Mouse (Mus musculus) right cerebral cortex, postnatal 36 days (tissue): ENCODE data around the gene Tiparp.
A peak's percentile ranks its signal among the peaks of the same experiment; 100 is the strongest.

Experiments
- DNase-seq, 2 experiments: peaks; one replicate each; pipeline ENCODE4 v3.0.0; 2022; ENCODE audit warnings: low spot score in 2 of 2, mixed read lengths in 1 of 2

The Tiparp gene

DNA sequence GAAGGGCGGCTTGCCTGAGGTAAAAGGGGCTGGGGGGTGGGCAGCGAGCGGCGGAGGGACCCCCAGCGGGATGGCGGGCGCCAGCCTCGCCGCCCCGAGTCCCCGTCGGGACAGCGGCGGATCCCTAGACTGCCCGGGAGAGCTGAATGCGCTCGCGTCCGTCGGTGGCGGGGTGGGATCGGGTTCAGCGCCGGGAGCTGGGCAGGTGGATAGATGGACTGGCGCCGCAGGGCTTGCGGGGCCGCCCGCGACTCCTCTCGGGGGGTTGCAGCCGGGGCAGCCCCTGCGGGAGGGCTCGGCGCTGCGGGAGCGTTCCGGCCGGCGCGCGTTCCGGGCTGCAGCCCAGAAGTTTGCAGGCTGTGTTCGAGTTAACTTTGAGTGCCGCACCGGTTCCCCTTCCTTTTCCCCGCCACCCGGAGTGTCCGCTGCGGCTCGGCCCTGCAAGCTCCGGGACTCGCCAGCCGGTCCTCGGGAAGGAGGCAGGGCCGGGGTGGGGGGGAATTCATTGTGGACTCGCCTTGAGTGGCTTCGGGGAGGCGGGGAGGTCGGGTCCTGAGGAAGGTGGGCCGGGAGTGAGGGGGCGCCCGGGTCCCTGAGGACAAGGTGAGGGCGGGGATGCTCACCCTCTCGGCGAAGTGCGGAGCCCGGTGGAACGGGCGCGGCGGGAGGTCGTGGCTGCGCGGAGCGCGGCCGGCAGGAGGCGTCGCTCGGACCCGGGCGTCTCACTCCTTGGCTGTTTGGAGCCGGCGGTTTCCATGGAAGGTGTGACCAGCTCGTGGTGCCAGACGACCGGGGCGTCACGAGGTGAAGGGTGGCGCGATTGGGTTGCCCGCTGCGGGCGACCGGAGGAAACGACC is 632 bp downstream of the Tiparp start:
- DNase-seq, result peak; percentile 35 to 37

DNA sequence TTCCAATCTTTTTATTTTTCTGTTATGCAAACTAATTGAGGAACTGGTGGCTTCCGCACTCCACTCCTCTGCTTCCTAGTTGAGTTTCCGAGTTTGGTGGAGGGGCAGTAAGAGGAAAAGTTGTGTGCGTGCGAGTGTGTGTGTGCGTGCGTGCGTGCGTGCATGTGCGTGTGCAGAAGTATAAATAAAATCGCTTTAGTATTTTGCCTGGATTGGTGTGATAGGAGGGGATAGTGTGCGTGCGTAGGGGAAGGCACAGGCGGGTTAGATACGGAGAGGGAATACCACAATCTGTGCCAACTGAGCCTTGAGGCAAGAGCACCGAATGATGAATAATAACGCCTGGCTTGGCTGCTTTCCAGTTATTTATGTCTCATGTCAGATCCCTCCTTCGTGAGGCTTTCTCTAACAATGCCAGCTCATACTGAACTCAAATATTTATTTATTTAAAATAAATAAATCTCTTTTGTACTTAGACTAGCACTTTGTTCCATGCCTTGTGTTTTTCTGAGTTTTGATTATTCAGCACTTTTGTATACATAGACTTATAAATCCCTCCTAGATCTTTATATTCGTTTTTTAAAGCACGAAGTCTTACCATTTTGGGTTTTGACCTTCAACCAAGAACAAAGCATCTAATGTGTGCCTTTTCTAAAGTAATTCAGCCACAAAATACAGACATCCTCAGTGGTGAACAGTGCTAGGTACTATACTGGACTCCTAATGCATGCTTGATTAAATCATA is 1.4 kb downstream of the Tiparp start:
- DNase-seq, result peak; percentile 12 to 15

DNA sequence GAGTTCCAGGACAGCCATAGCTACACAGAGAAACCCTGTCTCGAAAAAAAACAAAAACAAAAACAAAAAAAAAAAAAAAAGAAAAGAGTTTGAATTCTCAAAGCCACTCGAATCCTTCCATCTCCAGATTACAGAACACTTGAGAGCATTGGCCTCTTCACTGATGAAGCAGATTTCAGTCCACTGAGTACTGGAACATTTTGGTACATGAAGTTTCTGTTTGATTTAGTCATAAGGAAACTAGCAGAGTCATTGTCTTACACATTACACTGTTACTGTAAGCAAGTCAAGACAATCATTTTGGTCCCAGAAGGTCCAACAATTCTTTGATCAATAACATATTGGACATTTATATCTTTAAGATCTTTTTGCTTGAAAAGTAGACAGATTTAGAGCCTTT is 4.8 kb downstream of the Tiparp start:
- DNase-seq, result no peak

DNA sequence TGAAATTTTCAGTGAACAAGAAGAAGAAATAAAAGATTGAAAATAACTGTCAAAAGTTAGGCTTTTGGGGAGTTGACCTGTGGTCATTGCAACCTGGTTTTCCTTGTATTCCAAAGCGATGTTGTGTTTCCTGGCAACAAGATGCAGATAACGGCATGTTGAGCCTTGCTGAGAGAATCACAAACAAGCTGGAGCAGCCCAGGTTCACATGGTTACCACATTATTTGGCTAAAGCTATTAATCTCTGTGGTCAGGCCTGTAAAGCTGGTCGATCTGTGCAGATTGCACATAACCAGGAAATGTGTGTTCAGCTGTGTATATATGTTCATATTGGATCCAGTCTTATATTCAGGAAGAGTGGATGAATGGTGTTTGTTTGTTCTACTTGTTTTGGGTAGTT is 5.4 kb downstream of the Tiparp start:
- no peak for DNase-seq

DNA sequence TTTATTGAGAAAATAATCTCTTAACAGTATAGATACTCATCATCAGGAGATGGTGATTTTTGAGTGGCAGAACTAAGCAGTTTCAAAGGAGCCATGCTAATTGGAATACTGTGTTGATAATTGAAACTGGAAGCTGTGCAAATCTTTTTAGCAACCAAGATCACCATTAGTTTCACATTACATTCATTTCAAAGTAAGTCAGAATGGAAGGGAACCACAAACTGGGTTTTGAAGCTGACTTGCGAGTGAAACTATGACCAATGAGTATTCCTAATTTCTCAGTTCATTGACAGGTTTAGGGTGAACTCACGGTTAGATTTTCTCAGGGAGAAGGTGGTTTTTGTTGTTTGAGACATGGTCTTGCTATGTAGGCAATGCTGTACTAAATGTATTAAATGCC is 6.3 kb downstream of the Tiparp start:
- no peak for DNase-seq

DNA sequence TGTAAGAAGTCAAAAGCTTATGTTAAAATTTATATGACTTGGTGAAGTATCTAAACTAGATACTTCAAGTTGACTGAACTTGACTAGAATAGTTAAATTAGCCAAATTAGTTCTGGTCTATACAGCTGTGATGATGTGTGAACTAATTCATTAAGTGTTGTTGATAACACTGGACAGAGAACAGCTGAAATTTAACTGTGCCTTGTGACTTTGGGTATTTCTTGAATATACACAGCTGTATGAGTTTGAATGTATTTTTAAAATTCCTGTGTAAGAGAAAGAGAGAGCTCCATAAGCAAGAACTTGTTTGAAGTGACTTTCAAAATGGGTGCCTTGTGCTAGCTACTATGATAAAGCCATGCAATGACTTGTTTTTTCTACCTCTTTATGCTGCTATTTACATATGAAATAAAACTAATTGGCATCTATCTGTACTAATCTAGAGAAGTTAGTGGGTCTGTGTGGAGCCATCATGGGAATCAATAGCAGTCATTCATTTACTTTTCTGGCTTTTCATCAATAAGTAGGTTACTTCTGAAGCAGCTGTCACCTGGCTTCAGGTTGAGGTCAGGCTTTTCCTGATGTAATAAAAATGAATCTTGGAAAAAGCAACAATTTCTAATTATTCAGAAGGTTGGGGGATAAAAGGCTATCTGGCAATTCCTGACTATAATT is 7.0 kb downstream of the Tiparp start:
- no peak for DNase-seq

DNA sequence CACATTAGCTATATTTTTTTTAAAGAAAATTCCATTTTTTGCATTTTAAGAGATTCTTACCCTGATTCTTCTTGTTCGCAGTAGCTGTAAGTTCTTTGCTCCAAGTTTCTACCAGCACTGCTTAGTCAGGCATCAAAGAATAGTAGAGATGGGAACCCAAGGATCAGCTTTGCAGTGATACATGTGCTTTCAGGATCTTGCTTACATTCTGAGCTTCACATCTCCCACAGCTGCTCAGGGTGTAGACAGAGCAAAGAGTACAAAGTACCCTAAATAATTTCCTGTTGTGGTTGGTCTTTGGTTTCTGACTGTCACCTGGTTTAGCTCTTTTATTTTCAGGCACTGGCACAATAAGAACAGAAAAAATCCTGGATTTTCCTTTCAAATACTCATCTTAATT is 9.1 kb downstream of the Tiparp start:
- no peak for DNase-seq

DNA sequence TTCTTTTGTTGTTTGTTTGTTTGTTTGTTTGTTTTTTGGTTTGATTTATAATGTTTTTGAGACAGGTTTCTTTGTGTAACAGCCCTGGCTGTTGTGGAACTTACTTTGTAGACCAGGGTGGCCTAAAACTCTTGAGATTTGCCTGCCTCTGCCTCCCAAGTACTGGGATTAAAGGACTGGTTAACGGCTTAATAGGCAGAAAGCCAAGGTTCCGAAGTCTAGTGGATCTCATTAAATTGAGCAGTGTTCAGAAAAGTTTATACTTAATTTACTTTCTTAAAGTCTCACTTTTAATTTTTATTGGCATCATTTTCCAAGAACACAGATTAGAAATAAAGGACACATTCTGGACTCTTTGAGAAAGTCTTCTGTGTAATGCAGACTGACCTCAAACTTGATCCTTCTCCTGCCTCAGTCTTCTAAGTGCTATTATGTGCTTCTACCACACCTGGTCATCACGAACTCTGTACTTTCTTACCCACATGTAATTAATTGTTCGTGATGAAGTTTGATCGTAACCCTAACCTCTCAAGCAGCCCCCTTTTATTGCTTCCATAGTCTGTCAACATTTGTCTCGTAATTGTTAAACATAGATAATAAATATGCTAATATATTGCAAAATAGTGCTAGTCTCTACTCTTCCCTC is 12.8 kb downstream of the Tiparp start:
- no peak for DNase-seq

DNA sequence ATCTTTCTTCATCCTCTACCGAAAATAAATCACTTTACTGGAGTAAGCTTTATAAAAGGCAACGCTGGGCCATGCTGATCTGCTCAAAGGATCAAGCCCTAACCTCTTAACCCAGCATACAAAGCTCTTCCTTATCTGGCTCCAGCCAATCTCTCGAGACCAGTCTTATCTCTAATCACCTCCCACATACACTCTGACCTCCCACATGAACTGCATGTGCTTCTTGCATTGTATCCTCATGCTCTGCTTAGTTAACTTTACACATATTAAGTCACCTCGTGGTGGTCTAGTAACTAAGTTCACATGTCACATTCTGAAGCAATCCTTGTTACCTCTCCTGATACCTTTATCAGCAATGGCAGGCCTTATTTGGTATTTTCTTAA is 13.3 kb downstream of the Tiparp start:
- no peak for DNase-seq

DNA sequence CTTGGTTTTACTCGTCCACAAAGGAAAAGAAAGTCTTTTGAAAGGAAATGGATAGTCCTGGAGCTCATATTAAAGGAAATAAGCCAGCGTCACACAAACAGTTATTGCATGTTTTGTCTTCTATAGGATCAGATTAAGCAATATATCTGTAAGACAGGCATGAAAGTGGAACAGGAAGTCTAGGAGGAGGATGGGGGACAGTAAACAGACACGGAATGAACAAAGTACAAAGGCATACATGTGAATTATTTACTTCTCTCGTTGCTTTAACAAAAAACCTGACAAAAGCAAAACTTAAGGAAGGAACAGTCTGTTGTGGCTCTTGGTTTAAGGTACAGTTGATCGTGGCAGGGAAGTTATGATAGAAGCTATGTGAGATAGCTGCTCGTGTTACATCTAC is 21.6 kb downstream of the Tiparp start:
- DNase-seq, result no peak

DNA sequence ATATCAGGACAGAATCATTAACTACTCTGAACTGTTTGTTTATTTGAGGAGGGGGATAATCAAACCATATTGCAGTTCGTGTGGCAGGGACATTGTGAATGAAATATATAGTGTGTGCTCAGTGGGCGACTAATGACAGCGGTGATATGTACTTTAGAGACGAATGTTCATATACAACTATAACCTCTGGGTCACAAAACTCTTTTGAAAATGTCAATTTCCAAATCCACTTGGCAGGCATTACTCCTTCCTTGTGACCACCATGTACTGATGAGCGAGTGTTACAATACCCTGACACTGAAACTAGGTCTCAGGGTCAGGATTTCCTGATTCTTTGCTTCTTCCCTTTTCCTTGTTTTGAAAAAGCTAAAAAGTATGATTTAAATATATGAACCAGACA is 22.9 kb downstream of the Tiparp start:
- no peak for DNase-seq

DNA sequence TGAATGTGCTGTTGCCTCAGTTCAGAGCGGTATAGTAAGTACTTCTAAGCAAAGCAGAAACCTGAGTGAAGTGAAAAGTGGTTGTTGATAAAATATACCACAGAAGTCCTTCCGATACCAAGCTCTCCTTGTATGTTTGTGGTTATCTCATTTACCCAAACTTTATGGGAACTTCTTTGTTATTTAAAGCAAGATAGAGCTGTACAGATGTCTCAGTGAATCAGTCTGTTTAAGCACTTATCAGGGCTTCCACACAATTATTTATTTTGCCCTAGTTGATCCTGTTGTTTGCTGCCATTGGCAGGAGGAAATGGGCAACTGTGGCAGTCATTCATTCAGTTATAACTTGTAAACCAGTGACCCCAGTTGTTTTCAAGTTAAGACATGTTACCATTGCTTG is 26.4 kb downstream of the Tiparp start:
- DNase-seq, result no peak

DNA sequence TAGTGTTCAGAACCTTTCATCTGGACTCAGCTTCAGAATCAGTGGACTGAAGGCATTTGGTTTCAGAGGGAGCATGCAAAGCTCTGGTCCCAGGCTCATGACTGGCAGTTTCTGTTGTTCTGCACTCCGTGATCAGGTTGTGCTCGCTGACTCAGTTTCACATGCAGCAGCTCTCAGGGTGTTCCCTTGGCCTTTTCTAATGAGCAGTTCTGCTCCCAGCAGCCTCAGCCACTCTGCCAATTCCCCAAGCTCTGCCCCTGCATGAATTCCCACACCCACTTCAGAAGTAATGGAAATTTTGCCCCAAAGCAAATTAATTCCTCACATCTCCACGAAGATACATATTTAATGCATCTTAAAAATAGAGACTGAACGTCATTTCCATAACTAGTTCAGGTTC is 30.5 kb downstream of the Tiparp start:
- DNase-seq, result peak in 1 of 2 experiments; percentile 18

DNA sequence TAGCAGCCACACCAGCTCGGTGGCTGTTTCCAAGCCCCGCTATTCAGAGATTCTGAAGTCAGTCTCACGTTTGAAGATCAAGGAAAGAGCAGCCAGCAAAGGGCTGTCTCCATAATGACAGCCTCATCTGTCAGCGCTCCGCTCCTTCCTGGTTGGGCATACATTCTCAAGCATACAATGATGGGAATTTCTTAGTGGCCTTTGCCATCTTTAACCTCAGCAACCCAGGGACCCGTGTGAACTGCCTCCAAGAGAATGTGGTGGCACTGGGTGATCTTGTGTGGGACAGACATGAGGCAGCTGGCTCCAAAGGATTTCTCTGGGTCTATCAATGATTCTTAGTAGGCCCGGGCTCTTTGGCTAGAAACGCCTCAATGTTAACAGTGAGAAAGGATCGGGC is 34.0 kb downstream of the Tiparp start:
- no peak for DNase-seq

DNA sequence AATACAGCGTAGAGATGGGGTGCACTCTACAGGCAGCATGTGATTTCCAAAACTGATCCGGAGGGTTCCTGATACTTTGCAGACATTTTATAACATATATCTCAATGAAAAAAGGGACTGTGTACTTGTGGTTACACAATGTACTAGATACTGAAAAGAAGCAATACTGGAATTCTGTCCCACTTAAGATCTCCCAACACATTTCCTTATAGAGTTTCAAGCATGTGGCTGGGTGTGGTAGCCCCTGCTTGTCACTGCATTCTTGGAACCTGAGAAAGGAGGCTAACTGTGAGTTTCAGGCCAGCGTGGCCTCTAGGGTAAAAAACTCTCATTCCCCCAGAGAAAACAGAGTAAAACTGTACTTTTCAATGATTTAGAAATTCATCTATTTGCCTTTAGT is 34.5 kb downstream of the Tiparp start:
- DNase-seq, result no peak

DNA sequence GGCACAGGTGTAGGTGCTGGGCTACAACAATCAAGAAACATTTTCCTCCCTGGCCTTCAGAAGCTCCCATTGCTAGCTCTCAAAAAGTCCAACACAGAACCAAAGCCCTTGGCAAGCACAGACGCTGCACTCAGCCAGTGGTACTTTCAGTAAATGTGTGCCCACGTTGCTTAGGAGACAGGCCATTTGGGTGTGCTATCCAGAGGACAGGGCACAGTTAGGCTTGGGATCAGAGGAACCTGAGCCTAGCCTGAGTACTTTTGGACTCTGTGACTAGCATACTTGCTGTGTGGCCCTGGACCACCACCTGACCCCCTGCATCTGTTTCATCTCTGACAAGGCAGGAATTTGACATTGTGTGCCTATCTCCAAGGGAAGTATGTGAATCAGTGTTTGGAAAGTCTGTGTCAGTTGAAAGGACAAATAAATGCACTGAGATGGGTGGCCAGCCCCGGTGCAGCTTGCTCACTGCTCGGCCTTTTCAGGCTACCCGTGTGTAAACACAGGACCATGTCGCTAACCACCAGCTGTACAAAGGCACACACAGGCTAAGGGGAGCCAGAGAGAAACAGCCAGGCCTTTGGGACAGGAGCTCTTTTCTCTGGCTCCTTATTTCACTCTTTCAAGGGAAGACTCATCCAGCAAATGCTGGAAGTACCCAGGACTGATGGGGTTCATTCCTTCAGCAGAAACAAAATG is 35.9 kb downstream of the Tiparp start:
- DNase-seq, result no peak

DNA sequence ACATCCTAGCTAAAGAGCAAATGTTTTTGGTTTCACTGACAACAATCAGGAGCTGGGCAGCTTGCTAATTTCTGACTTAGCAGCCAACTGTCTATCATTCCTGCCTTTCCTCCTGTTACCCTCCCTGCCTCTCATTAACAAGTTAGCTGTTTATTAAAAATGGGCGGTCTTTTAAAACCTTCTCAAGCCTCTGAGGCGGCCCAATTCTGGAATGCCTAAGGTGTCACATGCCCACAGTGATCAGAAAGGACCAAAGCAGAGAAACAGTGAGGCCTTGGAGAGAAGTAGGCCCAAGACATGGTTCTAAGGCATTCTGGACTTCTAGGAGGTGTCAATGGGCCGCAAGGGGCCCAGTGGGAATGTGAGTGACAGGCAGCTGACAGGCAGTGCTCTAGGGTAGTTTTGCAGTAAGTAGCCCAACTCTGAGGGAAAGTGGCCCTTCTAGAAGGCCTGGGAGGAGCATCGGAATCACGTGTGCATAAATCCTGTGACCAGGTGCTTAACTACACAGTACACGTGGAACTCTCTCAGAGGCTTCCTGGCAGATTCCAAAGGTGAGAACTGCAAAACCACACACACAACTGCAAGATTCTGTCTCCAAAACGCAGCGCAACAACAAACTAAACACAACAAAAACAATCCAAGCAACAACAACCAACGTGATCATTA is 37.6 kb downstream of the Tiparp start:
- no peak for DNase-seq

DNA sequence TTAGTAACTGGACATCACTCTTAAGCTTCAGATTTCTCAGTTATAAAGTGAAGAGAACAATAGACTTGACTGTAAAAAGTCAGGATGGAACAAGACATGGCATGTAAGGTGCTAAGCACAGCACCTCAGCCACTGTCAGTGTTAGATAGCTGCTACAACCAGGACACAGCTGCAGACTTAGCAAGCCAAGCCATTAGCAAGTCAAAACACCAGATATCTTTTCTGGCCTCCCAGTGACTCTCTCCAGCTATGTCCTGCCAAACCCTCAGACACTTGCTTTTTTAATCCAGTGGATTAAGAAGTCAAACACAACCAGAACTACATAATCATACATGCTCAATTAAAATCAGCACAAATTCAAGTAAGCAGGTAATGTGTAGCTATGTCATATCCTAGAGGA is 41.7 kb downstream of the Tiparp start:
- no peak for DNase-seq

DNA sequence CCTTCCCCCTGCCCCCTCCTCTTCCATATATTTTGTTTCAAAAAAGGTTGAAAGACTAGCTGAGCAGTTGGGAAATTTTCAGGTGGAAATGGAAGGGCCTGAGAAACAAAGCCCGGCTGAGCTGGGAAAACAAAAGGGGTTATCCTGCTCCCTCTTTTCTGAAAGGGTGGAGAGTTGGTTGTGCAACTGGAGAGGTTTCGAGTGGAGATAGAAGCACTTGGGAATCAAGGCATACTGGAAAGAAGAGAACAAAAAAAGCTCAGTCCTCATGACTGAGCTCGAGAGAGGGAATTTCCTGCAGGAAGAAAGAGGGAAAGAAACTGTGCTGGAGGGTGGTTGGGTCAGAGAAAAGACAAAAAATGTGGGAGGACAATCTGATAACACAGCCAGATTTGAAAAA is 45.3 kb downstream of the Tiparp start:
- no peak for DNase-seq

DNA sequence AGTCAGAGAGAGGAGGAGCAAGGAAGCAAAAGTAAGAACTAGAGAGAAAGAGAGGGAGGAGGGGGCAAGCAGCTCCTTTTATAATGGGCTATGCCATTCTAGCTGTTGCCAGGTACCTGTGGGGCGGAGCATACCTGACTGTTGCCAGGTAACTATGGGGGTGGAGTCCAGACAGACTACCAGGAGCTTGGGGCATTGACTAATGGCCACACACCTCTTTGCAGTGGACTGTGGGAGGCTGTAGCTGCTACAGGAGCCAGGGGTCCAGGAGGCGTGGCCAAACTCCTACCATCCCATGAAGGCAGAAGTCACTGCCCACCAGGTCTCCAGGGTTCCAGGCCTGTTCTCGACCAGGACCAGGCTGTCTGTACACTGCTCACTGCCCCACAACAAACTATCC is 49.4 kb downstream of the Tiparp start:
- no peak for DNase-seq
